Mouse (Mus musculus) CD4-positive helper T cell, adult 2 months (primary cell): ENCODE measurements around the gene Proser3.

Experiments
- DNase-seq: peaks from one replicate; pipeline ENCODE4 v3.0.0-alpha.2; 2012; ENCODE audit warnings: low read depth, missing footprints, low spot score

The Proser3 gene

GRCm38 (mm10) chr7:30579950-30580349, 27.9 kb upstream of the Proser3 start:
- no peak for DNase-seq

- no peak for DNase-seq
Measured at GRCm38 (mm10) chr7:30572969-30573368, 20.9 kb upstream of the Proser3 start.

GRCm38 (mm10) chr7:30572389-30572788, 20.3 kb upstream of the Proser3 start:
- DNase-seq, result no peak

- DNase-seq, result no peak
Measured at GRCm38 (mm10) chr7:30567555-30567954, 15.5 kb upstream of the Proser3 start.

GRCm38 (mm10) chr7:30566033-30566432, 13.9 kb upstream of the Proser3 start:
- no peak for DNase-seq

- DNase-seq, result peak; percentile 69
Measured at GRCm38 (mm10) chr7:30564970-30565571, 13.0 kb upstream of the Proser3 start, which contains the start of gene Igflr1. Gene Igflr1, plus strand, starts transcription at chr7:30565427.

- peak; percentile 89 for DNase-seq
Measured at GRCm38 (mm10) chr7:30563906-30564280, 11.8 kb upstream of the Proser3 start.

- DNase-seq, result peak; percentile 98
Measured at GRCm38 (mm10) chr7:30563117-30563905, 11.2 kb upstream of the Proser3 start, which contains the start of the genes U2af1l4, Gm49396 and Psenen. Gene U2af1l4, plus strand, starts transcription at chr7:30563301. Gene Gm49396, plus strand, starts transcription at chr7:30563344. Gene Psenen, minus strand, starts transcription at chr7:30563627.

GRCm38 (mm10) chr7:30562526-30563116, 10.5 kb upstream of the Proser3 start:
- no peak for DNase-seq

GRCm38 (mm10) chr7:30560296-30560695, 8.2 kb upstream of the Proser3 start:
- DNase-seq, result no peak

GRCm38 (mm10) chr7:30559443-30559954, 7.4 kb upstream of the Proser3 start, which contains the start of gene Lin37:
Gene Lin37, minus strand, starts transcription at chr7:30559838.
- DNase-seq, result peak; percentile 93

- no peak for DNase-seq
Measured at GRCm38 (mm10) chr7:30558656-30559442, 6.8 kb upstream of the Proser3 start.

GRCm38 (mm10) chr7:30557901-30558514, 5.9 kb upstream of the Proser3 start:
- no peak for DNase-seq

- DNase-seq, result no peak
Measured at GRCm38 (mm10) chr7:30556894-30557536, 4.9 kb upstream of the Proser3 start.

- DNase-seq, result no peak
Measured at GRCm38 (mm10) chr7:30553810-30554584, 1.9 kb upstream of the Proser3 start.

- peak; percentile 34 for DNase-seq
Measured at GRCm38 (mm10) chr7:30553021-30553589, 1.0 kb upstream of the Proser3 start.

- no peak for DNase-seq
Measured at GRCm38 (mm10) chr7:30551445-30552101, 526 bp downstream of the Proser3 start.

- no peak for DNase-seq
Measured at GRCm38 (mm10) chr7:30550603-30551002, 1.5 kb downstream of the Proser3 start.

GRCm38 (mm10) chr7:30549880-30550279, 2.2 kb downstream of the Proser3 start:
- DNase-seq, result no peak
